Mouse (Mus musculus) layer of hippocampus, adult 2 months (tissue): ENCODE measurements around the gene Phyhd1. TPM values are rescaled to one million over a fixed set of nuclear protein-coding genes. Genes with fewer than 3 reads are reported as not detected.
A peak's percentile ranks its signal among the peaks of the same experiment; 100 is the strongest.

Experiments
- DNase-seq, 2 experiments: peaks; one replicate each; pipeline ENCODE4 v3.0.0; 2022; ENCODE audit warnings: low spot score in 2 of 2
- H3K27ac ChIP-seq: fragments of 200-600 bp; 2 replicates; pipeline ENCODE4 v1.8.1; 2022
- H3K4me3 ChIP-seq: fragments of 200-600 bp; 2 replicates; pipeline ENCODE4 v1.8.1; 2022; ENCODE audit warnings: mild to moderate bottlenecking
- CTCF ChIP-seq: fragments of 200-600 bp; conservative IDR thresholded peaks from 2 replicates; pipeline ENCODE4 v1.8.1; 2022; ENCODE audit warnings: antibody characterized with exemption, mild to moderate bottlenecking, moderate library complexity
- total RNA-seq, 2 experiments: library from RNA; stranded (reverse); gene quantifications; 2 replicates each; pipeline ENCODE4 v1.2.3; 2021

Phyhd1 gene
- total RNA-seq, 2 experiments from 2014 or later, result 21.5 to 22.2 TPM

- DNase-seq, result no peak
- peak overlapping the region; percentile 54 for H3K27ac ChIP-seq
- TF ChIP-seq CTCF, result no peak
- no peak overlapping the region for H3K4me3 ChIP-seq
Measured at GRCm38 (mm10) chr2:30259131-30260064, 6.6 kb upstream of the Phyhd1 start.

GRCm38 (mm10) chr2:30261064-30261736 lies 4.8 kb upstream of the Phyhd1 start:
- peak overlapping the region; percentile 79 for H3K27ac ChIP-seq
- no peak for DNase-seq
- TF ChIP-seq CTCF, result peak; percentile 52
- H3K4me3 ChIP-seq, result no peak overlapping the region

GRCm38 (mm10) chr2:30261921-30262839 lies 3.8 kb upstream of the Phyhd1 start:
- TF ChIP-seq CTCF, result no peak
- H3K4me3 ChIP-seq, result no peak overlapping the region
- DNase-seq, result no peak
- H3K27ac ChIP-seq, result peak overlapping the region; percentile 79

- TF ChIP-seq CTCF, result no peak
- Histone ChIP-seq H3K27ac (peak overlapping the region; percentile 79), H3K4me3 (no peak overlapping the region)
- DNase-seq, result peak; percentile 66 to 71
Measured at GRCm38 (mm10) chr2:30262840-30263441, 3.1 kb upstream of the Phyhd1 start.

GRCm38 (mm10) chr2:30263811-30264210 lies 2.2 kb upstream of the Phyhd1 start:
- Histone ChIP-seq H3K4me3 (no peak overlapping the region), H3K27ac (peak overlapping the region; percentile 79)
- DNase-seq, result no peak
- TF ChIP-seq CTCF, result no peak

- no peak for DNase-seq
- TF ChIP-seq CTCF, result no peak
- H3K4me3 ChIP-seq, result no peak overlapping the region
- peak overlapping the region; percentile 94 for H3K27ac ChIP-seq
Measured at GRCm38 (mm10) chr2:30264671-30265519, 1.1 kb upstream of the Phyhd1 start.

- Histone ChIP-seq H3K4me3 (no peak overlapping the region; the same call in 1 of the 2 replicates), H3K27ac (peak overlapping the region; percentile 94)
- DNase-seq, result peak in 1 of 2 experiments; percentile 24
- no peak for TF ChIP-seq CTCF
Measured at GRCm38 (mm10) chr2:30266392-30266941, 464 bp downstream of the Phyhd1 start.

- peak overlapping the region; percentile 84; the same call in 1 of the 2 replicates for H3K27ac ChIP-seq
- no peak for TF ChIP-seq CTCF
Measured at GRCm38 (mm10) chr2:30267466-30267865, 1.5 kb downstream of the Phyhd1 start.

GRCm38 (mm10) chr2:30268371-30268770 lies 2.4 kb downstream of the Phyhd1 start:
- DNase-seq, result no peak
- TF ChIP-seq CTCF, result no peak
- Histone ChIP-seq H3K27ac (peak overlapping the region; percentile 84; the same call in 1 of the 2 replicates), H3K4me3 (no peak overlapping the region)

More at GRCm38 (mm10) chr2:30267466-30267865, 1.5 kb downstream of the Phyhd1 start:
- H3K4me3 ChIP-seq, result no peak overlapping the region
- no peak for DNase-seq

GRCm38 (mm10) chr2:30269241-30269990 lies 3.4 kb downstream of the Phyhd1 start:
- TF ChIP-seq CTCF, result no peak
- peak overlapping the region; percentile 84 for H3K27ac ChIP-seq

More at GRCm38 (mm10) chr2:30269241-30269990, 3.4 kb downstream of the Phyhd1 start:
- no peak for DNase-seq
- H3K4me3 ChIP-seq, result no peak overlapping the region; the same call in 1 of the 2 replicates
